Mouse (Mus musculus) left cerebral cortex, adult 2 months (tissue): ENCODE measurements at regions not wholly inside any gene's neighbourhood (a gene's known extent, or its start where the extent isn't known, plus 50 kb on each side); places are given as distances from the start of the nearest gene placed in this dataset.

Experiments
- DNase-seq, 2 experiments: peaks; one replicate each; pipeline ENCODE4 v3.0.0; 2021 to 2022; ENCODE audit warnings: low spot score in 2 of 2, mixed read lengths in 1 of 2; ENCODE audit errors: extremely low spot score in 1 of 2
- H3K27ac ChIP-seq: fragments of 200-600 bp; 2 replicates; pipeline ENCODE4 v1.8.1; 2022
- H3K4me3 ChIP-seq: fragments of 200-600 bp; 2 replicates; pipeline ENCODE4 v1.8.1; 2022
- CTCF ChIP-seq: fragments of 200-600 bp; IDR thresholded peaks from 2 replicates; pipeline ENCODE4 v1.8.1; 2022; ENCODE audit warnings: antibody characterized with exemption, mild to moderate bottlenecking, moderate library complexity
- intact Hi-C: fragments of 180-260 bp; cut with DNase I; formaldehyde crosslinking; loops from one replicate; pipeline ENCODE4 v1.15.1; 2025

DNA sequence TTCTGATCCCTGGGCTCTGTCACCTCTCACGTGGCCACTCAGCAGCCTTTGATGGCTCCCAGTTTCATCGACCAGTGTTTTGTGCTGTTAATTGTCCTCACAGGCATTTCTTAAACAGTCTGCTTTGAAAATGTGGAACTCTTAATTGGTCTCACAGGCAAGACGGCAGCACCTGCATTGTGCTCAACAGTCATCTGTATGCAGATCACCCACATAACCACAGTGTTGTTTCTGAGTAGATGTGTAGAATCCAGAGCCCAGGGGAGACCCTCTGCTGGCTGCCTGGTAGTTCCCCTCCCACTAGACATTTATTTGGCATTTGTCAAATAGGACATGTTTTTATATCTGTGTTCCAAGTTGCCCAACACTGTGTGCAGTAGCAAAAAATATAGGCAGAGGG, 304.3 kb downstream of the Nucb2 start:
- intact Hi-C loops: no loop called here
- TF ChIP-seq CTCF: no peak
- no peak overlapping the region for H3K27ac ChIP-seq
- H3K4me3 ChIP-seq: no peak overlapping the region
- no peak for DNase-seq

DNA sequence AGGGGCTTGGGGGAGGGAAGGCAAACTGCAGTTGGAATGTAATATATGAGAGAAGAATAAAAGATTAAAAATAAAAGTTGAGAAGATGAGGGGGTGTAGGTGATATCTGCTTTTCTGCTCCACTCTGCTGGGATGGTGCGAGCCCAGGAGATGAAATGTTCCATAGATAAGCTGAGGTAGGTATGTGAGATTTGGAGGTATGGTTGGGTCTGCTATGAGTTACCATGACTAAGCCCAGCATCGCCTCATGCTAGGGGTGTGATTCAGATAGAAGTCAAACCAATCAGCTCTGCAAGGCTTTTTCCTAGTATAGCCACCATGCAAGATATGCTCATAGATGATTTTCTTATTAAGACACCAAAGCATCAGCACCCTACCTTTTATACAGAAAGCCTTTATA, 312.3 kb downstream of the Nucb2 start:
- TF ChIP-seq CTCF: no peak
- no peak for DNase-seq
- Histone ChIP-seq H3K27ac (no peak overlapping the region), H3K4me3 (no peak overlapping the region)
- intact Hi-C loops: no loop called here

- Histone ChIP-seq H3K27ac (no peak overlapping the region), H3K4me3 (no peak overlapping the region)
- TF ChIP-seq CTCF: no peak
- no peak for DNase-seq
- intact Hi-C loops: no loop called here
Measured at GRCm38 (mm10) chr7:116817991-116818390, 313.8 kb downstream of the Nucb2 start.

GRCm38 (mm10) chr7:116820613-116821012, 316.4 kb downstream of the Nucb2 start:
- no peak overlapping the region for H3K4me3 ChIP-seq
- intact Hi-C loops: no loop called here
- no peak for TF ChIP-seq CTCF
- no peak overlapping the region for H3K27ac ChIP-seq
- DNase-seq: no peak

DNA sequence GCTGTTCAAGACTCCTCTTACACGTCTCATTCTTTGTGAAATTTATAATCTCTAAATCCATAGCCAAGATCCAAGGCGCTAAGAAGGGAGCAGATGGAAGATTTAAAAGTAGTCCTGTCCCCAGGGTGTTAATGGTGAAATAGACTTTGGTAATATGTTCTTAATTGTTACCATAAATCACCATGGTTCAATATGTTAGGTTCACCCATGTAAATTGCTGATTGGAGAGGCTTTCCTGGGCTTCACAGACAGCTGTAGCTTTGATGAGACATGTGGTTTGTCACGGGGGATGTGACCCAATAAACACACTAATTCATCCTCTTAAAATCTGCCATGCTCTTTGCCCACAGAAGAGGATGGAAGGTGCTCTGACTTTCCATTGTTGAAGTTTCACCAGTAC, 338.7 kb downstream of the Nucb2 start:
- no peak overlapping the region for H3K4me3 ChIP-seq
- intact Hi-C loops: no loop called here
- DNase-seq: no peak
- no peak for TF ChIP-seq CTCF
- no peak overlapping the region for H3K27ac ChIP-seq

- intact Hi-C loops: no loop called here
- no peak for TF ChIP-seq CTCF
- no peak for DNase-seq
- H3K4me3 ChIP-seq: no peak overlapping the region
- H3K27ac ChIP-seq: no peak overlapping the region
Measured at GRCm38 (mm10) chr7:116847846-116848730, 343.9 kb downstream of the Nucb2 start.

DNA sequence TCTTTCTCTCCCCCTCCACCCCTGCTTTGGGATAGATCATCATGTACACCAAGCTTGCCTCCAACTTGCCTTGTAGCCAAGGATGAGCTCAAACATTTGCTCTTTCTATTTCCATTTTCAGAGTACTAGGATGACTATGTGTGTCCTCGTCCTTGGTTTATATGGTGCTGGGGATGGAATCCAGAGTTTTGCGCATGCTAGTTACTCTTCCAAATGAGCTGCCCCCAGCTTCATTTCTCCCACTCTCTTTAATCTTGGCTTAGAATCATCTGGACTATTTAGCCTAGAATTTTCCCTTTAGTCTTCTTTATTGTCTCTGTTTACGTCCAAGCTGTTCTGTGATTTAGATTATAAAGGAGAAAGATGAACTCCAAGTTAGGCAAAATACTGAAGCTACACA, 349.2 kb downstream of the Nucb2 start:
- no peak overlapping the region for H3K27ac ChIP-seq
- DNase-seq: no peak
- intact Hi-C loops: loop anchor here (1.0 to 10.0 kb wide), 3 partner anchors 255 to 521 kb away; no protein-coding TSS in a partner anchor
- TF ChIP-seq CTCF: no peak
- no peak overlapping the region for H3K4me3 ChIP-seq

GRCm38 (mm10) chr7:116857141-116857540, 353.0 kb downstream of the Nucb2 start:
- intact Hi-C loops: loop anchor here (1.0 to 10.0 kb wide), 6 partner anchors 105 to 518 kb away; no protein-coding TSS in a partner anchor
- TF ChIP-seq CTCF: no peak

GRCm38 (mm10) chr7:116857744-116858143, 353.6 kb downstream of the Nucb2 start:
- TF ChIP-seq CTCF: no peak
- no peak overlapping the region for H3K4me3 ChIP-seq
- intact Hi-C loops: loop anchor here (1.0 to 10.0 kb wide), 6 partner anchors 105 to 517 kb away; no protein-coding TSS in a partner anchor
- H3K27ac ChIP-seq: peak overlapping the region; percentile 16; the same call in 1 of the 2 replicates
- DNase-seq: no peak

More at GRCm38 (mm10) chr7:116857141-116857540, 353.0 kb downstream of the Nucb2 start:
- DNase-seq: peak in 1 of 2 experiments; percentile 47
- Histone ChIP-seq H3K27ac (peak overlapping the region; percentile 16; the same call in 1 of the 2 replicates), H3K4me3 (no peak overlapping the region)

GRCm38 (mm10) chr7:116882268-116882964, 378.2 kb downstream of the Nucb2 start:
- Histone ChIP-seq H3K27ac (no peak overlapping the region), H3K4me3 (no peak overlapping the region)
- no peak for DNase-seq
- TF ChIP-seq CTCF: no peak
- intact Hi-C loops: no loop called here

DNA sequence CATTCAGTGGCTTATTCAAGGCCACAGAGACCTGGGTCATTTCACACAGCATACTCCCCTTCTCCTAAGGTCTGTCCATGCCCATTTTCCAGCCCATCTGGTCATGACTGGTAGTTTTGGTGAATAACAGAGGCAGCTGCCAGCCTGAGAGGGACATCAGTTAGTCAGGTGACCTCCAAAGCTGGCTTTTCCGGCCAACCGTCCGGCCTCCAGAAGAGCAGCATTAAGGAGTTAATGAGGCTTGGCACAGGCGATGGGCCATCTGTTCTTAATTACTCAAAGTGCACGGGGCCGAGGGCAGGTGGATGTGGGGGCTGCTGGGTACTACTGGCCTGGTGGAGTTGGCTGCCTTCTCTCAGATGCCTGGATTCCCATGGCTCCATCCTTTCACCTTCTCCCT, 389.7 kb downstream of the Nucb2 start:
- intact Hi-C loops: no loop called here
- Histone ChIP-seq H3K27ac (no peak overlapping the region), H3K4me3 (no peak overlapping the region)
- DNase-seq: no peak
- no peak for TF ChIP-seq CTCF

DNA sequence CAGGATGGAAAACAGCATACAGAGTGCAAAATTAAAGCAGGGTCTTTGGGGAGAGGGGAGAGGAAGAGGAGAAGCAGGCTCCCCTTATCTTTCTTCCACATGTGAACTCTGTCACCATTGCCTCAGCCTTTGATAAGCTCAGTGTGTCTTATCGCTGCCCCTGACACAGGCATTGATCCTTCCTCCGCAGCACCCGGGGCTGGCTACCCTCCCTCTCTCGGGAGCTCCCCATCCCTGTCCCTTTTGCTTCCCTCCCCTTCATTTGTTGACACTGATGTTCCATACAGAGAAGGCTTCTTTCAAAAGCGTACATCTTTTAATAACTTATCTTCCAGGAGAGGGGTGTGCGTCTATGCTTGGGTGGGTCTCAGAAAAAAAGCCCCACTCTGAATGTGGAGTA, 411.6 kb downstream of the Nucb2 start:
- no peak overlapping the region for H3K27ac ChIP-seq
- TF ChIP-seq CTCF: no peak
- intact Hi-C loops: no loop called here
- DNase-seq: no peak
- no peak overlapping the region for H3K4me3 ChIP-seq
